In genomic region chr2:145676544-145676925, GRCm38 (mm10) we compare ENCODE assay signal across 7 mouse cellular contexts. TPM values are rescaled to one million over a fixed set of nuclear protein-coding genes. Genes with fewer than 3 reads are reported as not detected.
DNase-seq lines count a peak whose midpoint lies in the region; ATAC-seq and TF ChIP-seq lines count a peak whose summit lies in the region.

No protein-coding gene starts in this region.

- H3K36me3 ChIP-seq in heart, postnatal 0 days (replicated peaks; ENCODE audit: control insufficient read depth, insufficient read depth, low read length) = no peaks in the 10 kb centered on the region
- no peaks in the 10 kb centered on the region for H3K36me3 ChIP-seq in neural tube, embryonic 12.5 days
- H3K36me3 ChIP-seq in lung, embryonic 15.5 days = no peaks in the 10 kb centered on the region

- no peak for ATAC-seq in heart, postnatal 0 days (ENCODE audit: insufficient read depth, low read depth)
- no peak for ATAC-seq in neural tube, embryonic 12.5 days (ENCODE audit: low FRiP score, low read depth)
- no peak for ATAC-seq in lung, embryonic 15.5 days (ENCODE audit: borderline replicate concordance, extremely low read depth, low FRiP score, low TSS enrichment)

- DNase-seq in heart, postnatal 0 days (ENCODE audit: low spot score) = no peak
- DNase-seq in heart, adult 18-20 months = no peak
- no peak for DNase-seq in neural tube, embryonic 10.5 days (ENCODE audit: extremely low spot score, low spot score)
- no peak for DNase-seq in cerebellum, postnatal 10 days
- DNase-seq in left cerebral cortex, adult 2 months (ENCODE audit: extremely low spot score in 1 of 2, low spot score in 2 of 2) = no peak

- no peak overlapping the region for H3K27ac ChIP-seq in heart, postnatal 0 days (ENCODE audit: low read depth)
- H3K27ac ChIP-seq in neural tube, embryonic 12.5 days = no peak overlapping the region
- H3K27ac ChIP-seq in lung, embryonic 15.5 days = peak overlapping the region; percentile 93
- H3K27ac ChIP-seq in left cerebral cortex, adult 2 months = no peak overlapping the region

- no peak overlapping the region for H3K9ac ChIP-seq in heart, postnatal 0 days (replicated peaks; ENCODE audit: low read depth, low read length)
- H3K9ac ChIP-seq in neural tube, embryonic 12.5 days = no peak overlapping the region
- H3K9ac ChIP-seq in lung, embryonic 15.5 days = no peak overlapping the region

- 0 out of 2 replicates have a peak, but pooled peaks cover 6% of the 10 kb centered on the region for H3K4me1 ChIP-seq in heart, postnatal 0 days (ENCODE audit: control insufficient read depth, insufficient read depth)
- peaks cover 19% of the 10 kb centered on the region for H3K4me1 ChIP-seq in neural tube, embryonic 12.5 days
- peaks cover 46% of the 10 kb centered on the region for H3K4me1 ChIP-seq in lung, embryonic 15.5 days

- intact Hi-C loops in left cerebral cortex, adult 2 months (cut with DNase I) = no loop called here

- 0 out of 2 replicates have a peak overlapping the region, but pooled peaks have one; percentile 76 for H3K4me3 ChIP-seq in heart, postnatal 0 days (ENCODE audit: low read depth, low read length)
- no peak overlapping the region for H3K4me3 ChIP-seq in neural tube, embryonic 12.5 days
- peak overlapping the region; percentile 76 for H3K4me3 ChIP-seq in lung, embryonic 15.5 days
- H3K4me3 ChIP-seq in left cerebral cortex, adult 2 months = no peak overlapping the region

- no peak for TF ChIP-seq CTCF in heart, postnatal 0 days (IDR thresholded peaks at IDR 0.05; ENCODE audit: low read depth)
- TF ChIP-seq CTCF in left cerebral cortex, adult 2 months (IDR thresholded peaks at IDR 0.05) = no peak

- H3K9me3 ChIP-seq in heart, postnatal 0 days (replicated peaks; ENCODE audit: control insufficient read depth, low read length) = peaks cover 4% of the 10 kb centered on the region; the same call in 1 of the 2 replicates
- no peaks in the 10 kb centered on the region for H3K9me3 ChIP-seq in neural tube, embryonic 12.5 days
- H3K9me3 ChIP-seq in lung, embryonic 15.5 days = no peaks in the 10 kb centered on the region

- peak overlapping the region; percentile 77; the same call in 1 of the 2 replicates for H3K4me2 ChIP-seq in heart, postnatal 0 days (ENCODE audit: low read depth, low read length)
- peak overlapping the region; percentile 84 for H3K4me2 ChIP-seq in neural tube, embryonic 12.5 days (replicated peaks)
- peak overlapping the region; percentile 86 for H3K4me2 ChIP-seq in lung, embryonic 15.5 days

- 68% methylated on average over 3 of the region's 3 CpGs for WGBS in heart, postnatal 0 days
- 35% methylated on average over 3 of the region's 3 CpGs for WGBS in neural tube, embryonic 12.5 days
- WGBS in lung, embryonic 15.5 days = 12% methylated on average over 3 of the region's 3 CpGs

- TF ChIP-seq EP300 in heart, postnatal 0 days (IDR thresholded peaks at IDR 0.05; ENCODE audit: low read depth) = no peak

- H3K27me3 ChIP-seq in heart, postnatal 0 days (ENCODE audit: control insufficient read depth, insufficient read depth, low read length) = no peaks in the 10 kb centered on the region
- H3K27me3 ChIP-seq in neural tube, embryonic 12.5 days (replicated peaks) = no peaks in the 10 kb centered on the region
- no peaks in the 10 kb centered on the region for H3K27me3 ChIP-seq in lung, embryonic 15.5 days

RNA-seq across cellular contexts. Expression of gene Rin2, which starts 1.5 kb away (rescaled TPM):
- total RNA-seq in heart, postnatal 0 days (2014; rRNA removed; ENCODE audit: low replicate concordance) = 13.9 and 16.8 TPM in 2 replicates
- polyA plus RNA-seq in heart, postnatal 0 days (2015; fragmentation: Nextera tagmentation; extraction: Ambion mirVana) = 13.1 and 15.2 TPM in 2 replicates
- total RNA-seq in heart, adult 18-20 months (2021) = 10 to 100 TPM; 17.5 to 18.5 TPM
- polyA plus RNA-seq in neural tube, embryonic 12.5 days (2016; fragmentation: Nextera tagmentation; extraction: Ambion mirVana) = 16.1 and 18.1 TPM in 2 replicates
- 28.4 and 28.9 TPM in 2 replicates for polyA plus RNA-seq in lung, embryonic 15.5 days (2015; fragmentation: Nextera tagmentation; extraction: Ambion mirVana)
- 10 to 100 TPM; 24.2 to 29.3 TPM for total RNA-seq in left cerebral cortex, adult 2 months (2021)

Comparison
In these comparisons a context has a peak if more than half of its experiments do, and no peak if none do; other contexts are left out.
1. H3K4me3 ChIP-seq: peak in heart, postnatal 0 days (single experiment) and lung, embryonic 15.5 days (single experiment); none in neural tube, embryonic 12.5 days (single experiment) and left cerebral cortex, adult 2 months (single experiment).
2. Peak in every context shown above with its lines, with median percentiles within 50 percentile points of each other: H3K4me2 ChIP-seq.